Mouse (Mus musculus) erythroblast, embryonic 14.5 days (primary cell): ENCODE measurements around the gene Ttyh3.
A peak's percentile ranks its signal among the peaks of the same experiment; 100 is the strongest.

Experiments
- GATA1 ChIP-seq: IDR thresholded peaks from 2 replicates; pipeline ENCODE4 v1.6.1; 2012; ENCODE audit warnings: low read length, inconsistent platforms, mixed read lengths
- TAL1 ChIP-seq: IDR thresholded peaks from 3 replicates; pipeline ENCODE4 v1.6.1; 2012; ENCODE audit warnings: low read length, inconsistent platforms, mixed read lengths

GRCm38 (mm10) chr5:140644702-140645201 lies 4.1 kb downstream of the Ttyh3 start:
- TF ChIP-seq TAL1 = peak; percentile 85
- peak; percentile 70 for TF ChIP-seq GATA1
